Mouse (Mus musculus): ENCODE results near the gene Gm20422. TPM values are rescaled to one million over a fixed set of nuclear protein-coding genes. Genes with fewer than 3 reads are reported as not detected.
"Not testable (repeated sequence)": the region's sequence is repeated elsewhere in the genome, so short reads cannot be mapped to it uniquely, and the experiment has no call there.

Gene Gm20422
- polyA plus RNA-seq, 1 experiment from 2014 or later = 1.4 TPM

DNA sequence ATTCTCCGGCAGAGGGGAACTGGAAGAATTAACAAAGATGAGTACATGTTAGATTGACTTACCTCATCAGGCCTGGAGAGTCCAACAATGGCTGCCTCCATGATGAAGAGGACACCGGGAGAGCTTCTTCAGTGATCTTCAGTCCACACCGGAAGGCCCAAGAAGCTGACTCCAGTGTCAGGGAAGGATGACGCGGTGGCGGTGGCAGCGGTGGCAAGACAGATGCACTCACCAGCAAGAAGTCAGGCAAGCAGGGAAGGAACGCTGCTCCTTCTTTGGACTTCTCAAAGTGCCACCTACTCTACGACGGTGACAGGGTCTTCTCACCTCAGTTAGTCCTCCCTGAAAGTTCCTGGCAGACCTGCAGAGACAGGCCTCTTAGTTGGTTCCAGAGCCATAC, 64.1 kb downstream of the Gm20422 start, which contains the start of gene Zfp869:
TSS of gene Zfp869 (minus strand) at position 101 of the 400 bp plus-strand sequence.
- not testable (repeated sequence) for DNase-seq (ENCODE audit: low spot score, missing footprints); H3K4me2 ChIP-seq; H3K4me1 ChIP-seq (ENCODE audit: control insufficient read depth, insufficient read depth, low read length); H3K9ac ChIP-seq (ENCODE audit: low read length); H3K4me3 ChIP-seq (ENCODE audit: low read depth, low read length); H3K9me3 ChIP-seq (ENCODE audit: control insufficient read depth, low read length); H3K27ac ChIP-seq (ENCODE audit: low read depth, low read length); ATAC-seq (ENCODE audit: low FRiP score); H3K27me3 ChIP-seq (ENCODE audit: control insufficient read depth, insufficient read depth, low read length)
- 95% methylated on average over 10 of the region's 10 CpGs for WGBS
- peaks cover 36% of the 10 kb centered on the region for H3K36me3 ChIP-seq (ENCODE audit: control insufficient read depth, insufficient read depth, low read length)

GRCm38 (mm10) chr8:69701810-69702209, 72.9 kb downstream of the Gm20422 start:
- DNase-seq (ENCODE audit: low spot score, missing footprints) (no peak), ATAC-seq (ENCODE audit: low FRiP score) (no peak)
- Histone ChIP-seq H3K4me2 (no peak overlapping the region), H3K4me1 (ENCODE audit: control insufficient read depth, insufficient read depth, low read length) (no peaks in the 10 kb centered on the region), H3K9ac (ENCODE audit: low read length) (no peak overlapping the region), H3K4me3 (ENCODE audit: low read depth, low read length) (no peak overlapping the region), H3K27ac (ENCODE audit: low read depth, low read length) (no peak overlapping the region), H3K9me3 (ENCODE audit: control insufficient read depth, low read length) (no peaks in the 10 kb centered on the region), H3K27me3 (ENCODE audit: control insufficient read depth, insufficient read depth, low read length) (no peaks in the 10 kb centered on the region), H3K36me3 (ENCODE audit: control insufficient read depth, insufficient read depth, low read length) (peaks cover 31% of the 10 kb centered on the region)
- WGBS = 79% methylated on average over 6 of the region's 6 CpGs

Other genes with a start within 250 kb of the Gm20422 start
- 42.7 and 43.3 TPM in 2 replicates for gene Zfp868, start 149.3 kb downstream of the Gm20422 start, polyA plus RNA-seq (2014; fragmentation: Nextera tagmentation; extraction: Ambion mirVana)
- 2.4 and 3.0 TPM in 2 replicates for gene Zfp964, start 120.4 kb downstream of the Gm20422 start, polyA plus RNA-seq (2014; fragmentation: Nextera tagmentation; extraction: Ambion mirVana)
- gene Zfp869, start 64.2 kb downstream of the Gm20422 start, polyA plus RNA-seq (2014; fragmentation: Nextera tagmentation; extraction: Ambion mirVana) = 34.9 and 38.6 TPM in 2 replicates
- gene Zfp963, start 24.9 kb downstream of the Gm20422 start, polyA plus RNA-seq (2014; fragmentation: Nextera tagmentation; extraction: Ambion mirVana) = 6.7 and 7.0 TPM in 2 replicates
- gene Atp13a1, start 16.3 kb upstream of the Gm20422 start, polyA plus RNA-seq (2014; fragmentation: Nextera tagmentation; extraction: Ambion mirVana) = 33.8 and 40.7 TPM in 2 replicates
- 41.5 and 42.2 TPM in 2 replicates for gene Zfp866, start 16.3 kb upstream of the Gm20422 start, polyA plus RNA-seq (2014; fragmentation: Nextera tagmentation; extraction: Ambion mirVana)
- 7.8 TPM in 2 replicates for gene Gmip, start 33.8 kb upstream of the Gm20422 start, polyA plus RNA-seq (2014; fragmentation: Nextera tagmentation; extraction: Ambion mirVana)
- gene Lpar2, start 47.5 kb upstream of the Gm20422 start, polyA plus RNA-seq (2014; fragmentation: Nextera tagmentation; extraction: Ambion mirVana) = 0.72 and 1.2 TPM in 2 replicates
- 33.9 and 39.1 TPM in 2 replicates for gene Pbx4, start 57.6 kb upstream of the Gm20422 start, polyA plus RNA-seq (2014; fragmentation: Nextera tagmentation; extraction: Ambion mirVana)
- 0.31 and 0.40 TPM in 2 replicates for gene Cilp2, start 112.8 kb upstream of the Gm20422 start, polyA plus RNA-seq (2014; fragmentation: Nextera tagmentation; extraction: Ambion mirVana)
- 3.4 and 4.0 TPM in 2 replicates for gene Tssk6, start 127.3 kb upstream of the Gm20422 start, polyA plus RNA-seq (2014; fragmentation: Nextera tagmentation; extraction: Ambion mirVana)
- 167 and 172 TPM in 2 replicates for gene Ndufa13, start 127.7 kb upstream of the Gm20422 start, polyA plus RNA-seq (2014; fragmentation: Nextera tagmentation; extraction: Ambion mirVana)
- 3.2 and 3.6 TPM in 2 replicates for gene Yjefn3, start 127.8 kb upstream of the Gm20422 start, polyA plus RNA-seq (2014; fragmentation: Nextera tagmentation; extraction: Ambion mirVana)
- gene Gatad2a, start 221.5 kb upstream of the Gm20422 start, polyA plus RNA-seq (2014; fragmentation: Nextera tagmentation; extraction: Ambion mirVana) = 52.7 and 65.2 TPM in 2 replicates

All from midbrain, embryonic 11.5 days (tissue).